ENCODE assay signal across 24 mouse cellular contexts in genomic region chr10:84926885-84927284, GRCm38 (mm10). TPM values are rescaled to one million over a fixed set of nuclear protein-coding genes. Genes with fewer than 3 reads are reported as not detected.
A peak's percentile ranks its signal among the peaks of the same experiment; 100 is the strongest.
DNase-seq lines count a peak whose midpoint lies in the region; ATAC-seq and TF ChIP-seq lines count a peak whose summit lies in the region.
"Had no signal": no experiment of that assay in that cellular context is flagged by ENCODE, and none has a peak within 500 bp of the region (broad histone marks: within the 10 kb centered on the region; RNA-seq: fewer than 3 reads in every experiment).

No protein-coding gene starts in this region.

- no peak overlapping the region for H3K4me3 ChIP-seq in gastrocnemius, adult 2 months
- no peak overlapping the region for H3K4me3 ChIP-seq in liver, adult 2 months (ENCODE audit: insufficient read depth, low read depth, low read length)
- H3K4me3 ChIP-seq: embryonic facial prominence, embryonic 10.5 days; embryonic facial prominence, embryonic 13.5 days; erythroblast, embryonic 14.5 days; forebrain, embryonic 12.5 days; forebrain, embryonic 15.5 days; heart, embryonic 10.5 days; heart, embryonic 13.5 days; hindbrain, embryonic 12.5 days; hindbrain, embryonic 15.5 days had no signal

- H3K4me1 ChIP-seq in liver, adult 2 months (ENCODE audit: control insufficient read depth, insufficient read depth, low read length): peaks cover 5% of the 10 kb centered on the region; the same call in 1 of the 2 replicates
- H3K4me1 ChIP-seq: embryonic facial prominence, embryonic 10.5 days; forebrain, embryonic 15.5 days; hindbrain, embryonic 15.5 days had no signal

- WGBS in liver, adult 2 months: 66% methylated on average over 4 of the region's 4 CpGs

- H3K27me3 ChIP-seq in liver, adult 2 months (ENCODE audit: control insufficient read depth, insufficient read depth, low read length): no peaks in the 10 kb centered on the region
- H3K27me3 ChIP-seq: embryonic facial prominence, embryonic 13.5 days; forebrain, embryonic 12.5 days; forebrain, embryonic 15.5 days; heart, embryonic 13.5 days; hindbrain, embryonic 12.5 days; hindbrain, embryonic 15.5 days had no signal

- no peak overlapping the region for H3K9ac ChIP-seq in liver, adult 2 months (ENCODE audit: low read depth, low read length)
- H3K9ac ChIP-seq: embryonic facial prominence, embryonic 13.5 days; forebrain, embryonic 12.5 days; forebrain, embryonic 15.5 days; heart, embryonic 13.5 days; hindbrain, embryonic 12.5 days; hindbrain, embryonic 15.5 days had no signal

- intact Hi-C loops in gastrocnemius, adult 2 months (cut with DNase I): no loop called here
- intact Hi-C loops in gastrocnemius, postnatal 14 days (cut with DNase I; ENCODE audit: low total_unique reads): loop anchor here (10.0 kb wide), 1 partner anchor 118 kb away; no protein-coding TSS in a partner anchor
- intact Hi-C loops in heart, postnatal 10 days (cut with DNase I): no loop called here

- H3K27ac ChIP-seq in gastrocnemius, adult 2 months: peak overlapping the region; percentile 87
- H3K27ac ChIP-seq in liver, adult 2 months (replicated peaks; ENCODE audit: insufficient read depth, low read depth, low read length): no peak overlapping the region
- H3K27ac ChIP-seq: embryonic facial prominence, embryonic 10.5 days; embryonic facial prominence, embryonic 13.5 days; forebrain, embryonic 12.5 days; forebrain, embryonic 15.5 days; heart, embryonic 10.5 days; heart, embryonic 13.5 days; hindbrain, embryonic 12.5 days; hindbrain, embryonic 15.5 days had no signal

- no peak for DNase-seq in gastrocnemius, adult 2 months
- DNase-seq in gastrocnemius, postnatal 14 days: no peak
- peak; percentile 41 for DNase-seq in liver, adult 2 months (ENCODE audit: extremely low read depth, low read depth, low spot score)
- DNase-seq in liver: no peak
- DNase-seq in heart, postnatal 10 days: no peak
- DNase-seq: adrenal gland, postnatal 25 days; cerebellum, adult 11-12 months; cerebellum, adult 8-10 months; cerebellum, postnatal 10 days; cerebellum, postnatal 36 days; embryo, embryonic 11 days; gastrocnemius, postnatal 25 days; heart, adult 18-20 months had no signal

- TF ChIP-seq CTCF in gastrocnemius, adult 2 months (IDR thresholded peaks at IDR 0.05): no peak
- TF ChIP-seq CTCF in liver, adult 2 months (IDR thresholded peaks at IDR 0.05; ENCODE audit: low read depth, low read length): no peak

- no peak for TF ChIP-seq POLR2A in liver, adult 2 months (IDR thresholded peaks at IDR 0.05; ENCODE audit: extremely low read depth, insufficient read depth, low read length)

- H3K36me3 ChIP-seq in liver, adult 2 months (ENCODE audit: control insufficient read depth, insufficient read depth, low read length): peaks cover 11% of the 10 kb centered on the region; the same call in 1 of the 2 replicates

- ATAC-seq in inflammation-experienced regulatory T-cells, adult 6 months: peak; percentile 73
- ATAC-seq: forebrain, embryonic 15.5 days; intestine, embryonic 16.5 days had no signal

- H3K79me2 ChIP-seq in liver, adult 2 months (ENCODE audit: control insufficient read depth, insufficient read depth, low read length): peaks cover 18% of the 10 kb centered on the region; the same call in 1 of the 2 replicates

RNA-seq across cellular contexts. Expression of gene Ric8b, which starts 9.5 kb away (rescaled TPM):
- 10 to 100 TPM; 35.5 to 54.4 TPM for total RNA-seq in gastrocnemius, adult 2 months (2021)
- total RNA-seq in gastrocnemius, postnatal 14 days (2021): 10 to 100 TPM; 34.5 to 35.0 TPM
- 7.1 and 8.7 TPM in 2 replicates for total RNA-seq in liver, adult 2 months (2014; rRNA removed)
- 4.1 and 5.1 TPM in 2 replicates for polyA plus RNA-seq in liver, adult 2 months (2012; rRNA removed)
- polyA plus RNA-seq in inflammation-experienced regulatory T-cells, adult 6 months (2017; shearing (Covaris generic)): 1 to 10 TPM; 5.4 to 9.2 (median 7.6) TPM
- 10 to 100 TPM; 22.3 to 26.9 TPM for total RNA-seq in heart, postnatal 10 days (2021)
